Mouse (Mus musculus) neural tube, embryonic 13.5 days (tissue): Measurements from ENCODE around the gene Exoc5. TPM values are rescaled to one million over a fixed set of nuclear protein-coding genes. Genes with fewer than 3 reads are reported as not detected.
A peak's percentile ranks its signal among the peaks of the same experiment; 100 is the strongest.
"Not testable (repeated sequence)": the region's sequence is repeated elsewhere in the genome, so short reads cannot be mapped to it uniquely, and the experiment has no call there.

ENCODE experiments used
- ATAC-seq: fragments of 200-750 bp; cut with Nextera tagmentation; 2 replicates; pipeline ENCODE4 v1.8.0; 2017; ENCODE audit warnings: low read depth, mild to moderate bottlenecking, moderate TSS enrichment, moderate library complexity
- H3K27ac ChIP-seq: fragments of 300-500 bp; sonication (generic); replicated peaks from 2 replicates; pipeline ENCODE4 v1.5.1; 2015; ENCODE audit warnings: moderate library complexity, mild to moderate bottlenecking, inconsistent platforms
- H3K27me3 ChIP-seq: fragments of 300-500 bp; sonication (generic); 2 replicates; pipeline ENCODE4 v1.6.1; 2015; ENCODE audit warnings: mild to moderate bottlenecking, inconsistent platforms
- H3K36me3 ChIP-seq: fragments of 300-500 bp; sonication (generic); 2 replicates; pipeline ENCODE4 v1.6.1; 2015; ENCODE audit warnings: mild to moderate bottlenecking, inconsistent platforms
- H3K4me1 ChIP-seq: fragments of 300-500 bp; sonication (generic); replicated peaks from 2 replicates; pipeline ENCODE4 v1.6.1; 2015; ENCODE audit warnings: inconsistent platforms
- H3K4me2 ChIP-seq: fragments of 300-500 bp; sonication (generic); 2 replicates; pipeline ENCODE4 v1.6.1; 2015; ENCODE audit warnings: inconsistent platforms, mild to moderate bottlenecking, moderate library complexity
- H3K4me3 ChIP-seq: fragments of 300-500 bp; sonication (generic); 2 replicates; pipeline ENCODE4 v1.5.1; 2015; ENCODE audit warnings: mild to moderate bottlenecking, inconsistent platforms
- H3K9ac ChIP-seq: fragments of 300-500 bp; sonication (generic); 2 replicates; pipeline ENCODE4 v1.6.1; 2015; ENCODE audit warnings: moderate library complexity, mild to moderate bottlenecking, inconsistent platforms
- H3K9me3 ChIP-seq: fragments of 300-500 bp; sonication (generic); 2 replicates; pipeline ENCODE4 v1.6.1; 2016; ENCODE audit warnings: inconsistent platforms
- WGBS: fragments of 180-500 bp; shearing (Covaris S2); methylation state at CpG from one replicate; pipeline ENCODE4 v1.1.7; 2015; 5-methylcytosine and 5-hydroxymethylcytosine counted together
- polyA plus RNA-seq: library from polyadenylated mRNA; unstranded; fragments of >200 nt; fragmentation: Nextera tagmentation; extraction: Ambion mirVana; gene quantifications from 2 replicates; pipeline ENCODE4 v1.2.1, GENCODE M21; 2015

The Exoc5 gene
- polyA plus RNA-seq, result 71.6 and 76.4 TPM in 2 replicates

- H3K27ac ChIP-seq, result peak within 1 kb of the TSS; percentile 99
- WGBS, result under 1% methylated on average over 53 of the region's 53 CpGs
- no peaks in the 10 kb centered on the region for H3K27me3 ChIP-seq
- peak; percentile 96 for ATAC-seq
- peak within 1 kb of the TSS; percentile 73 for H3K4me2 ChIP-seq
- peak within 1 kb of the TSS; percentile 91 for H3K4me3 ChIP-seq
- peaks cover 24% of the 10 kb centered on the region for H3K4me1 ChIP-seq
- H3K36me3 ChIP-seq, result no peaks in the 10 kb centered on the region
- peak within 1 kb of the TSS; percentile 98 for H3K9ac ChIP-seq
- H3K9me3 ChIP-seq, result no peaks in the 10 kb centered on the region
These were observed at the start of gene Exoc5 for GRCm38 (mm10) chr14:49066274-49066823. Gene Exoc5 (minus strand): TSS chr14:49066653.

- H3K36me3 ChIP-seq, H3K27me3 ChIP-seq, H3K4me2 ChIP-seq, H3K4me3 ChIP-seq, ATAC-seq, H3K9me3 ChIP-seq, H3K9ac ChIP-seq, H3K27ac ChIP-seq, H3K4me1 ChIP-seq: not testable (repeated sequence)
- WGBS, result 62% methylated on average over 1 of the region's 1 CpGs
These were observed 25.3 kb upstream of the Exoc5 start for GRCm38 (mm10) chr14:49091755-49092154.

- WGBS, result 87% methylated on average over 4 of the region's 4 CpGs
- ATAC-seq, result no peak
These were observed 24.8 kb upstream of the Exoc5 start for GRCm38 (mm10) chr14:49091277-49091676.

GRCm38 (mm10) chr14:49090102-49090501, 23.6 kb upstream of the Exoc5 start:
- Histone ChIP-seq H3K4me3 (no peak overlapping the region), H3K9me3 (no peaks in the 10 kb centered on the region), H3K4me1 (no peaks in the 10 kb centered on the region), H3K9ac (no peak overlapping the region), H3K27ac (no peak overlapping the region), H3K27me3 (no peaks in the 10 kb centered on the region), H3K36me3 (peaks cover 9% of the 10 kb centered on the region), H3K4me2 (no peak overlapping the region)
- ATAC-seq, result no peak
- WGBS, result 36% methylated on average over 5 of the region's 5 CpGs

More at GRCm38 (mm10) chr14:49091277-49091676, 24.8 kb upstream of the Exoc5 start:
- H3K9me3 ChIP-seq, result no peaks in the 10 kb centered on the region
- H3K36me3 ChIP-seq, result peaks cover 6% of the 10 kb centered on the region
- no peak overlapping the region for H3K27ac ChIP-seq
- H3K27me3 ChIP-seq, result no peaks in the 10 kb centered on the region
- H3K4me2 ChIP-seq, result no peak overlapping the region
- H3K4me3 ChIP-seq, result no peak overlapping the region
- no peak overlapping the region for H3K9ac ChIP-seq
- no peaks in the 10 kb centered on the region for H3K4me1 ChIP-seq

- Histone ChIP-seq H3K4me1 (no peaks in the 10 kb centered on the region), H3K4me3 (no peak overlapping the region), H3K9ac (no peak overlapping the region), H3K27me3 (no peaks in the 10 kb centered on the region), H3K36me3 (peaks cover 12% of the 10 kb centered on the region), H3K9me3 (no peaks in the 10 kb centered on the region), H3K27ac (no peak overlapping the region), H3K4me2 (no peak overlapping the region)
- WGBS, result 9% methylated on average over 6 of the region's 6 CpGs
- ATAC-seq, result no peak
These were observed 23.1 kb upstream of the Exoc5 start for GRCm38 (mm10) chr14:49089461-49090058.

GRCm38 (mm10) chr14:49088155-49089048, 21.9 kb upstream of the Exoc5 start:
- Histone ChIP-seq H3K36me3 (peaks cover 24% of the 10 kb centered on the region), H3K27me3 (no peaks in the 10 kb centered on the region), H3K9ac (no peak overlapping the region), H3K9me3 (no peaks in the 10 kb centered on the region), H3K4me2 (no peak overlapping the region), H3K4me3 (no peak overlapping the region), H3K4me1 (no peaks in the 10 kb centered on the region), H3K27ac (no peak overlapping the region)
- no peak for ATAC-seq
- WGBS, result 35% methylated on average over 14 of the region's 14 CpGs

GRCm38 (mm10) chr14:49086522-49086921, 20.1 kb upstream of the Exoc5 start:
- H3K36me3 ChIP-seq, result peaks cover 31% of the 10 kb centered on the region
- H3K9ac ChIP-seq, result no peak overlapping the region
- no peaks in the 10 kb centered on the region for H3K4me1 ChIP-seq
- WGBS, result 86% methylated on average over 4 of the region's 4 CpGs
- ATAC-seq, result no peak
- no peaks in the 10 kb centered on the region for H3K9me3 ChIP-seq
- no peak overlapping the region for H3K27ac ChIP-seq
- no peak overlapping the region for H3K4me2 ChIP-seq
- H3K27me3 ChIP-seq, result no peaks in the 10 kb centered on the region
- H3K4me3 ChIP-seq, result no peak overlapping the region

GRCm38 (mm10) chr14:49078820-49079219, 12.4 kb upstream of the Exoc5 start:
- H3K4me3 ChIP-seq, result no peak overlapping the region
- H3K4me2 ChIP-seq, result no peak overlapping the region
- H3K27me3 ChIP-seq, result no peaks in the 10 kb centered on the region
- ATAC-seq, result no peak
- no peak overlapping the region for H3K9ac ChIP-seq
- no peak overlapping the region for H3K27ac ChIP-seq
- WGBS, result 99% methylated on average over 2 of the region's 2 CpGs
- peaks cover 37% of the 10 kb centered on the region for H3K36me3 ChIP-seq
- no peaks in the 10 kb centered on the region for H3K4me1 ChIP-seq
- no peaks in the 10 kb centered on the region for H3K9me3 ChIP-seq

- Histone ChIP-seq H3K27ac (no peak overlapping the region), H3K9ac (no peak overlapping the region), H3K4me1 (no peaks in the 10 kb centered on the region), H3K36me3 (peaks cover 20% of the 10 kb centered on the region), H3K27me3 (no peaks in the 10 kb centered on the region), H3K9me3 (no peaks in the 10 kb centered on the region), H3K4me2 (no peak overlapping the region), H3K4me3 (no peak overlapping the region)
- 73% methylated on average over 2 of the region's 2 CpGs for WGBS
- no peak for ATAC-seq
These were observed 7.9 kb upstream of the Exoc5 start for GRCm38 (mm10) chr14:49074361-49074760.

- no peak overlapping the region for H3K9ac ChIP-seq
- H3K27ac ChIP-seq, result no peak overlapping the region
- H3K9me3 ChIP-seq, result no peaks in the 10 kb centered on the region
- no peak overlapping the region for H3K4me3 ChIP-seq
- 95% methylated on average over 7 of the region's 7 CpGs for WGBS
- H3K4me1 ChIP-seq, result no peaks in the 10 kb centered on the region
- no peaks in the 10 kb centered on the region for H3K27me3 ChIP-seq
- no peak overlapping the region for H3K4me2 ChIP-seq
- peaks cover 17% of the 10 kb centered on the region for H3K36me3 ChIP-seq
- no peak for ATAC-seq
These were observed 7.4 kb upstream of the Exoc5 start for GRCm38 (mm10) chr14:49073896-49074295.

- peaks cover 3% of the 10 kb centered on the region for H3K4me1 ChIP-seq
- 95% methylated on average over 2 of the region's 2 CpGs for WGBS
- no peak overlapping the region for H3K27ac ChIP-seq
- H3K9me3 ChIP-seq, result no peaks in the 10 kb centered on the region
- no peak overlapping the region for H3K9ac ChIP-seq
- H3K36me3 ChIP-seq, result peaks cover 17% of the 10 kb centered on the region
- H3K4me3 ChIP-seq, result no peak overlapping the region
- no peak overlapping the region for H3K4me2 ChIP-seq
- no peak for ATAC-seq
- H3K27me3 ChIP-seq, result no peaks in the 10 kb centered on the region
These were observed 6.4 kb upstream of the Exoc5 start for GRCm38 (mm10) chr14:49072837-49073236.

GRCm38 (mm10) chr14:49065529-49066273, 752 bp downstream of the Exoc5 start, which contains the start of gene Ap5m1:
Gene Ap5m1 (plus strand): TSS chr14:49066097.
- peak within 1 kb of the TSS; percentile 73 for H3K4me2 ChIP-seq

More at GRCm38 (mm10) chr14:49065529-49066273, 752 bp downstream of the Exoc5 start, which contains the start of gene Ap5m1:
- Histone ChIP-seq H3K27me3 (no peaks in the 10 kb centered on the region), H3K4me1 (peaks cover 24% of the 10 kb centered on the region), H3K27ac (peak within 1 kb of the TSS; percentile 99), H3K4me3 (peak within 1 kb of the TSS; percentile 91), H3K9me3 (no peaks in the 10 kb centered on the region), H3K9ac (peak within 1 kb of the TSS; percentile 98), H3K36me3 (no peaks in the 10 kb centered on the region)
- under 1% methylated on average over 49 of the region's 62 CpGs for WGBS
- ATAC-seq, result peak; percentile 71
